Mouse (Mus musculus): ENCODE measurements around the gene Sec1. TPM values are rescaled to one million over a fixed set of nuclear protein-coding genes. Genes with fewer than 3 reads are reported as not detected.

Sec1 gene
- total RNA-seq, 1 experiment: 4.5 TPM

GRCm38 (mm10) chr7:45705873-45706281, 11.7 kb upstream of the Sec1 start:
- H3K4me1 ChIP-seq (ENCODE audit: control insufficient read depth in 2 of 2, insufficient read depth in 2 of 2, low read length in 2 of 2, poor library complexity in 1 of 2): peaks cover 5 to 28% of the 10 kb centered on the region in 2 experiments; a peak in 3 of 4 replicates
- peak overlapping the region; percentile 83; the same call in 1 of the 2 replicates for H3K9ac ChIP-seq (ENCODE audit: insufficient read depth, low read depth, low read length, poor library complexity, severe bottlenecking)
- no peaks in the 10 kb centered on the region for H3K9me3 ChIP-seq (ENCODE audit: control insufficient read depth, insufficient read depth, low read depth, low read length)
- in situ Hi-C loops (cut with MboI; ENCODE audit: low sequenced_read_pairs in 2 of 2, unreplicated experiment in 2 of 2): no loop called here
- H3K27ac ChIP-seq (ENCODE audit: insufficient read depth, low read depth, low read length, poor library complexity, severe bottlenecking): no peak overlapping the region
- H3K4me3 ChIP-seq (ENCODE audit: insufficient read depth in 1 of 2, low read depth in 1 of 2, low read length in 2 of 2, poor library complexity in 1 of 2, severe bottlenecking in 1 of 2): peak overlapping the region; percentile 80 to 85
- TF ChIP-seq ZC3H11A (IDR thresholded peaks at IDR 0.05; ENCODE audit: borderline replicate concordance, low read depth, low read length) (no peak), ZNF384 (IDR thresholded peaks at IDR 0.05; ENCODE audit: low read depth, low read length) (no peak), CHD2 (IDR thresholded peaks at IDR 0.05; ENCODE audit: low read depth, low read length) (no peak), MAFK (IDR thresholded peaks at IDR 0.05; ENCODE audit: insufficient read depth, low read depth, low read length) (no peak), HCFC1 (IDR thresholded peaks at IDR 0.05; ENCODE audit: borderline replicate concordance, insufficient read depth, low read length) (no peak)
- peaks cover 6% of the 10 kb centered on the region; the same call in 1 of the 2 replicates for H3K36me3 ChIP-seq (ENCODE audit: control insufficient read depth, insufficient read depth, low read length, poor library complexity, severe bottlenecking)
- no peak for DNase-seq (ENCODE audit: low read depth, low spot score)

- no peak for DNase-seq (ENCODE audit: low read depth, low spot score)
- Histone ChIP-seq H3K27ac (ENCODE audit: insufficient read depth, low read depth, low read length, poor library complexity, severe bottlenecking) (no peak overlapping the region), H3K9me3 (ENCODE audit: control insufficient read depth, insufficient read depth, low read depth, low read length) (no peaks in the 10 kb centered on the region), H3K36me3 (ENCODE audit: control insufficient read depth, insufficient read depth, low read length, poor library complexity, severe bottlenecking) (peaks cover 2% of the 10 kb centered on the region; the same call in 1 of the 2 replicates), H3K9ac (ENCODE audit: insufficient read depth, low read depth, low read length, poor library complexity, severe bottlenecking) (peak overlapping the region; percentile 55; the same call in 1 of the 2 replicates), H3K4me3 (ENCODE audit: insufficient read depth in 1 of 2, low read depth in 1 of 2, low read length in 2 of 2, poor library complexity in 1 of 2, severe bottlenecking in 1 of 2) (peak overlapping the region; percentile 80 to 85), H3K4me1 (ENCODE audit: control insufficient read depth in 2 of 2, insufficient read depth in 2 of 2, low read length in 2 of 2, poor library complexity in 1 of 2) (peaks cover 5 to 24% of the 10 kb centered on the region in 2 experiments; a peak in 3 of 4 replicates)
- in situ Hi-C loops (cut with MboI; ENCODE audit: low sequenced_read_pairs in 2 of 2, unreplicated experiment in 2 of 2): no loop called here
- no peak for TF ChIP-seq ZNF384 (IDR thresholded peaks at IDR 0.05; ENCODE audit: low read depth, low read length)
These were observed 11.3 kb upstream of the Sec1 start for GRCm38 (mm10) chr7:45705443-45705864.

- H3K9ac ChIP-seq (ENCODE audit: insufficient read depth, low read depth, low read length, poor library complexity, severe bottlenecking): peak within 1 kb of the TSS; percentile 74
- H3K4me3 ChIP-seq (ENCODE audit: insufficient read depth in 1 of 2, low read depth in 1 of 2, low read length in 2 of 2, poor library complexity in 1 of 2, severe bottlenecking in 1 of 2): peak within 1 kb of the TSS; percentile 80 to 85
- in situ Hi-C loops (cut with MboI; ENCODE audit: low sequenced_read_pairs in 2 of 2, unreplicated experiment in 2 of 2): no loop called here
- peak within 1 kb of the TSS; percentile 22; the same call in 1 of the 2 replicates for H3K27ac ChIP-seq (ENCODE audit: insufficient read depth, low read depth, low read length, poor library complexity, severe bottlenecking)
- peaks cover 5 to 22% of the 10 kb centered on the region in 2 experiments; a peak in 3 of 4 replicates for H3K4me1 ChIP-seq (ENCODE audit: control insufficient read depth in 2 of 2, insufficient read depth in 2 of 2, low read length in 2 of 2, poor library complexity in 1 of 2)
- peaks cover 2% of the 10 kb centered on the region; the same call in 1 of the 2 replicates for H3K36me3 ChIP-seq (ENCODE audit: control insufficient read depth, insufficient read depth, low read length, poor library complexity, severe bottlenecking)
- no peaks in the 10 kb centered on the region for H3K9me3 ChIP-seq (ENCODE audit: control insufficient read depth, insufficient read depth, low read depth, low read length)
- TF ChIP-seq MAFK (IDR thresholded peaks at IDR 0.05; ENCODE audit: insufficient read depth, low read depth, low read length) (no peak), CHD2 (IDR thresholded peaks at IDR 0.05; ENCODE audit: low read depth, low read length) (peak; percentile 86), HCFC1 (IDR thresholded peaks at IDR 0.05; ENCODE audit: borderline replicate concordance, insufficient read depth, low read length) (peak; percentile 49; the same call in 1 of the 2 replicates), ZC3H11A (IDR thresholded peaks at IDR 0.05; ENCODE audit: borderline replicate concordance, low read depth, low read length) (no peak), ZNF384 (IDR thresholded peaks at IDR 0.05; ENCODE audit: low read depth, low read length) (peak; percentile 34; the same call in 1 of the 2 replicates)
- DNase-seq (ENCODE audit: low read depth, low spot score): peak; percentile 99
These were observed 10.7 kb upstream of the Sec1 start, which contains the start of gene Dbp for GRCm38 (mm10) chr7:45704730-45705442. Dbp (plus strand) TSS chr7:45705088.

GRCm38 (mm10) chr7:45704046-45704559, 9.9 kb upstream of the Sec1 start:
- peak overlapping the region; percentile 74 for H3K9ac ChIP-seq (ENCODE audit: insufficient read depth, low read depth, low read length, poor library complexity, severe bottlenecking)
- in situ Hi-C loops (cut with MboI; ENCODE audit: low sequenced_read_pairs in 2 of 2, unreplicated experiment in 2 of 2): no loop called here
- DNase-seq (ENCODE audit: low read depth, low spot score): no peak
- peak overlapping the region; percentile 40 to 63 for H3K4me3 ChIP-seq (ENCODE audit: insufficient read depth in 1 of 2, low read depth in 1 of 2, low read length in 2 of 2, poor library complexity in 1 of 2, severe bottlenecking in 1 of 2)
- peak overlapping the region; percentile 22; the same call in 1 of the 2 replicates for H3K27ac ChIP-seq (ENCODE audit: insufficient read depth, low read depth, low read length, poor library complexity, severe bottlenecking)
- TF ChIP-seq MAFK (IDR thresholded peaks at IDR 0.05; ENCODE audit: insufficient read depth, low read depth, low read length) (no peak), CHD2 (IDR thresholded peaks at IDR 0.05; ENCODE audit: low read depth, low read length) (no peak), HCFC1 (IDR thresholded peaks at IDR 0.05; ENCODE audit: borderline replicate concordance, insufficient read depth, low read length) (no peak), ZC3H11A (IDR thresholded peaks at IDR 0.05; ENCODE audit: borderline replicate concordance, low read depth, low read length) (no peak), ZNF384 (IDR thresholded peaks at IDR 0.05; ENCODE audit: low read depth, low read length) (no peak)
- H3K9me3 ChIP-seq (ENCODE audit: control insufficient read depth, insufficient read depth, low read depth, low read length): no peaks in the 10 kb centered on the region
- H3K4me1 ChIP-seq (ENCODE audit: control insufficient read depth in 2 of 2, insufficient read depth in 2 of 2, low read length in 2 of 2, poor library complexity in 1 of 2): peaks cover 5 to 22% of the 10 kb centered on the region in 2 experiments; a peak in 3 of 4 replicates
- no peaks in the 10 kb centered on the region for H3K36me3 ChIP-seq (ENCODE audit: control insufficient read depth, insufficient read depth, low read length, poor library complexity, severe bottlenecking)
